Mouse (Mus musculus): ENCODE results near the gene Eps8.

- TF ChIP-seq CTCF (IDR thresholded peaks at IDR 0.05; ENCODE audit: insufficient read depth, low read length) (no peak), POLR2A (IDR thresholded peaks at IDR 0.05; ENCODE audit: borderline replicate concordance, extremely low read depth, low read depth, low read length) (no peak)
These were observed 13.7 kb upstream of the Eps8 start for GRCm38 (mm10) chr6:137668331-137668730.

Data from lung, adult 2 months (tissue).